Mouse (Mus musculus) frontal cortex, adult 2 months (tissue): ENCODE results near the gene Ccl9. TPM values are rescaled to one million over a fixed set of nuclear protein-coding genes. Genes with fewer than 3 reads are reported as not detected.
"Not testable (repeated sequence)": the region's sequence is repeated elsewhere in the genome, so short reads cannot be mapped to it uniquely, and the experiment has no call there.

Experiments
- DNase-seq, 2 experiments: peaks; one replicate each; pipeline ENCODE4 v3.0.0; 2022; ENCODE audit warnings: low spot score in 1 of 2; ENCODE audit errors: extremely low spot score in 1 of 2
- polyA plus RNA-seq: library from polyadenylated mRNA; depleted of rRNA; stranded (reverse); fragments of >200 nt; gene quantifications from 2 replicates; pipeline ENCODE4 v1.2.3, GENCODE M21; 2012

Ccl9 gene
- polyA plus RNA-seq, 1 experiment, result 1.8 TPM

GRCm38 (mm10) chr11:83581626-83582610 is 3.5 kb upstream of the Ccl9 start:
- DNase-seq, result no peak

DNA sequence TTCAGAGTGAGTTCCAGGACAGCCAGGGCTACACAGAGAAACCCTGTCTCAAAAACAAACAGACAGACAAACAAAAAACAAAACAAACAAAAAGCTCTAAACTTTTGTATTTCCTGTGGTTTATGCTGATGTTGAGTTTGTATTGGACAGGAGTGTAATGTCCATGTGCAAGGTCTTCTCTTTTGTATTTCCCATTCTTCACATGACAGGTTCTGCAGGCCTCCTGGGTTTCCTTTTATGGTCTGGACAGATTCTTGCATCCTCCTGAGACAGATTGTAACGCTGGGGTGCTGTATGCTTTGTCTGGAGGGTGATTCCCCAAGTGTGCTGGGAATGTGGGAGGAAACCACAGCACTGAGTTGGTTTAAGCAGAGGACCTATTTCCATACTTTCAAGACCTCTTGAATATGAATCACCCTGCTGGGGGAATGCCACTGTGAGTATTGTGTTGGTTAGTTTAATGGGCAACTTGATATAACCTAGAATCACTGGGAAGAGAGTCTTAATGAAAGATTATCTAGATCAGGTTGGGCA is 2.3 kb upstream of the Ccl9 start:
- DNase-seq, result no peak

DNA sequence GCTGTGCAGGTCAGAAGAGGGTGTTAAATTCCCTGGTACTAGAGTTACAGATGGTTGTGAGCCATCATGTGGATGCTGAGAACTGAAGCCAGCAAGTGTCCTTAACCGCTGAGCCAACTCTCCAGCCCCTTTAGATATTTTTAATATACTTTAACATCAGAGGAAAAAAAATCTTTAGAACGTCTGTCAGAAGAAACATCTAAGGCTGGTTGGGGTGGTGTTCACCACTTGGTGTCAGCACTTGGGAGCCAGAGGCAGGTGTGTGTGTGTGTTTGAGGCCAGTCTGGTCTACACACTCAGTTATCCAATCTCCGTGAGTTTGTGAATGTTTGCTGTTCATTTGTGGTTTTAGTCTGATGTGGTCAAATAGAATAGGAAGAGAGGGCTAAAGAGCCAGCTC is 563 bp upstream of the Ccl9 start:
- no peak for DNase-seq

DNA sequence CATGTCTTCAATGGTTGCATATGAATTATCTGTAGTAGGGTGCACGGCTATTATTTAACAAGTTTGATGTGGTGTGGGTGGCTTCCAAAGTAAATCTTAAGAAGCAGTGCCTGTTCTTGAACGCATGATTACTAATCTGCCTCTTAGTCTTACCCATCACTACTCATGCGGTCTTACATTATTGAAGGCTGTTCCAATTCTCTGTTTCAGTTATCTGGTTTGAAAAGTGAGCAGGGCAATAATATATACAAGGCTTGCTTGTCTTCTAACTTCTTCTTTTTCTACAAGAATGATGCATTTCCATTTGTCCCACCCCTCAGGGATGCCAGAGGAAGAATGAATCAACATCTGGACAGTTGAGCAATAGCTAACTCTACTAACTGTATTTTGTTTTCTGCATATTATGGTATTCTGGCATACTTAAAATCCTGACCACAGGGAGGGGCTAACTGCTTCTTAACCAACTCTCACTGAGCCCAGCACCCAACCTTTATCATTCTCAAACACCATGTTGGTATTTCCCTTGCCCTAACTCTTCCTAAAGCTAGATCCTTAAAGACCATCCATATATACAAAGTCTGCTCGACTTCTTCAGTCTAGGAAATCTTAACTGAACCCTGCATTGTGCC is 1.4 kb downstream of the Ccl9 start:
- no peak for DNase-seq

- no peak for DNase-seq
These were observed 5.6 kb downstream of the Ccl9 start for GRCm38 (mm10) chr11:83572834-83573233.

DNA sequence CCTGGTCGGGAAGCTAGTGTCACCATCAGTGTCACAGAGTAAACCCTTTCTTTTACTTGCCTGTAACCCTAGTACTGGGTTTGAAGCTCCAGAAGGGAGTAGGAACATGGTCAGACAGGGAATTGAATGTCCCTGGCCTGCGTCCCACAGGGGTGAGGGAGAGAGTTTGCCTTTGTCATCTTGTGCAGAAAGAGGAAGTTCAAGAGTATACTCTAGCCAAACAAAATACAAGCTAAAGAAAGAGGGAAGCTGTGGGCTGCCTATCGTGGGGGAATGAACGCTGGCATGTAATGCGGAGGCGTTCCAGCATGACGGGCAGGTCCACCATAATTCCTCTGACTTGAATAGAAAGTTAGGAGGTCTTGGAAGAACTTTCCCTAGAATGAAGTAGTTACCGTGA is 6.2 kb downstream of the Ccl9 start:
- peak in 1 of 2 experiments; percentile 7 for DNase-seq

- no peak for DNase-seq
These were observed 8.2 kb downstream of the Ccl9 start for GRCm38 (mm10) chr11:83570189-83570588.

DNA sequence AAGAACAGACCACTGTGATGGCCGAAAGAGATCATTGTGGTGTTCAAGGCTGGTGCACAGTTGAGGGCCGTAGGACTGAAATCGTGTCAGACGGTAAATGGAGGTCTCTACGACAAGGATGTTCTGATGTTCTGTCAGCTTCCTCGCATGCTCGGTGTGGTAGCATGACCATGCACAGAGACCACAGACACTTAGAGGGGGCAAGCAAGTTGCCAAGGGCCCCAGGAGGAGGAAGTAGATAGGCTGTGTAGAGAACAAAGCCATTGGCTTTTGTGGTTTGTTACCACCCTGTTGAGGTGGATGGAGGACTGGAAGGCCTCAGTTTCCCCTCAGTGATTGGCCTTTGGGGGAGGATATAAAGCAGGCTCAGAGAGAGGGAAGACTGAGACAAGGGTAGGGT is 9.2 kb downstream of the Ccl9 start:
- no peak for DNase-seq

DNA sequence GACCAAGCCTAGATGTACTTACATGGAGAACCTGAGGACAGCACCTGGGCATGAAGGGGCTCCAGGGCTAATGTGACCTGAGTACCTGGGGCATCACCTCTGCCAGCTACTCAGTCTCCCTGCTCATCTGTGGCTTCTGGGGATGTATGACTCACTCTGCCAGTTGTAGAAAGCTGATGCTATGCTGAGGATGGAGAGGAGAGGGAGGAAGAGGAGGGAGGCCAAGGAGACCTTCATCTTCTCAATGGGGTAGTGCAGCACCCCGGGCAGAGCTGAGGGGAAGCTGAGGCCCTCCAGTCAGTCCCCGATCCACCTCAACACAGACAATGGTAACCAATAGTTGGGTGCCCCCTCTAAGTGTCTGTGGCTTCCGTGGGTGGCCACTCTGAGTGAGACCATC is 9.7 kb downstream of the Ccl9 start:
- DNase-seq, result no peak

DNA sequence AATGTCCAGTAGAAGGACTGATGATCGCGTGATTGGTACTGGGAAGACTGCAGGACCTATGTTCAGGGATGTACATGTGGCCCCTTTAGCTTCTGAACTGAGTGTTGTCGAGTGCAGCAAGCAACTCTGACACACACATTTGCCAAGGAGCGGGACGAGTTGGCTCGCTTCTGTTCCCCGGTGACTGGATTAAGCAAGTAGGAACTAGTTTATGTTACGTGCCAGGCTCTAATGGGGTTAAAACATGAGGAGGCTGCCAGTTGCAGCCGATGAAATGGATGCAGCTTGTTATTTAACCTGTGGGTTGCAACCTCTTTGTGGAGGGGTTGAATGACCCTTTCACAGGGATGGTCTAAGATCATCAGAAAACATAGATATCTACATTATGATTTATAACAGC is 10.4 kb downstream of the Ccl9 start:
- no peak for DNase-seq

DNA sequence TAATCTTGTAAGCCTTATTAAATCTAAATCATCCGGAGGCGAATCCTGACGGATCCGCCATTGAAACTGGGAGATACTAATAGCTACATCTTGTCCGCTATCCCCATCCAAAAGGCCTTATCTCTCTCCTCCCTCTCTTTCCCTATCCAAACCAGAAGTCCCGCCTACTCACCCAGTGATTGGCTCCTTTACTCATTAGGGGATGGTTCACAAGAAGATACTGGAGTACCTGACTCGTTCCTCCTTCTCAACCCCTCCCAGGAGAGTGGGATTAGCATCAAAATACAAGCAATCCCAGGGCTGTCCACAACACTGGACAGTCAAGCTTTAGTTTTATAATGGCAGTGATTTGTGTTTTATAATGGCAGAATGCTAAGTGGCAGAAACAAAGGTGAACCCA is 11.1 kb downstream of the Ccl9 start:
- DNase-seq, result no peak

- DNase-seq, result no peak
These were observed 11.8 kb downstream of the Ccl9 start for GRCm38 (mm10) chr11:83566617-83567016.

DNA sequence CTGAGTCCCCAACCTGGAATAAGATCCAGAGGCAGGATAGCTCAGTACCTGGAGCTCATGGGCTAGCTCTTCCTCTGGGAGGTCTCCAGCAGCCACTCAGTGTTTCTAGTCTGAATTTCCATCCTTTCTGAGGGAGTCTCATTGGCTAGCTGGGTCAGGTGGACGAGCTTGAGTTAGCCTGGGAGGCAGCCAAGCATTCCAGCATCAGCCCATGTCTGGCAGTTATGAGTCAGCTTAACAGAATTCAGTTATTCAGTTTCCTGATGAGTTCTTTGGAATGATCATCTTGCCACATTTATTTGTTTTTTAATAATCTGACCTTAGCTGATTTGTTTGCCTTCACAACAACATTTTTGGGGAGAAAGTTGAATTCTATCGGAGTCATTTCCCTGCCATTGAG is 14.7 kb downstream of the Ccl9 start:
- DNase-seq, result peak; percentile 8 to 56

DNA sequence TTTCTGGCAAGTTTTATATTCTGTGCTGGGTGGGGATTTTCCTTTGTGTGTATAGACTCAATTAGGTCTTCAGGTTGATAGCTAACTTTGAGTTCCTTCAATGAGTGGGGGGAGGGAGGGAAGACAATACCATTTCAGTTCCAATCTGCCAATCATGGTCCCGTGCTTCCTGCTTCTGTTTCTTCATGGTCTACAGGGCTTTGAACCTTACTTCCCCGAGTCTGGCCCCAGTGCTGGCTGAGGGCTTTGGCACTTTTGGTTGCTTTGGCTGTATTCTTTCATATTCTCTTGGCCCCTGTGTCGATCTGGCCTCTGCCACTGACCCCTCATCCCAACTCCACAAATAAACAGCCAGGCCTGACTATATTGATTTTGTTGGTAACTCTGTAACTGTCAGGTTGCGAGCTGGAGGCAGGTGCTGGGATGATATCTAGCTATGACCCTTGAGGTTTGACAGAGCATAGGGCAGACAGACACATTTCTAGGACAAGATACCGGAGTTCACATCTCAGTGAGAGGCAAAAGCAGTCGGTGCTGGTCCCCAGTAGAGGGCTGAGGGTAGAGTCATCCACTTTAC is 16.0 kb downstream of the Ccl9 start:
- DNase-seq, result no peak

- DNase-seq, result no peak
These were observed 18.0 kb downstream of the Ccl9 start for GRCm38 (mm10) chr11:83560405-83560804.

GRCm38 (mm10) chr11:83557074-83557473 is 21.4 kb downstream of the Ccl9 start:
- DNase-seq, result no peak

DNA sequence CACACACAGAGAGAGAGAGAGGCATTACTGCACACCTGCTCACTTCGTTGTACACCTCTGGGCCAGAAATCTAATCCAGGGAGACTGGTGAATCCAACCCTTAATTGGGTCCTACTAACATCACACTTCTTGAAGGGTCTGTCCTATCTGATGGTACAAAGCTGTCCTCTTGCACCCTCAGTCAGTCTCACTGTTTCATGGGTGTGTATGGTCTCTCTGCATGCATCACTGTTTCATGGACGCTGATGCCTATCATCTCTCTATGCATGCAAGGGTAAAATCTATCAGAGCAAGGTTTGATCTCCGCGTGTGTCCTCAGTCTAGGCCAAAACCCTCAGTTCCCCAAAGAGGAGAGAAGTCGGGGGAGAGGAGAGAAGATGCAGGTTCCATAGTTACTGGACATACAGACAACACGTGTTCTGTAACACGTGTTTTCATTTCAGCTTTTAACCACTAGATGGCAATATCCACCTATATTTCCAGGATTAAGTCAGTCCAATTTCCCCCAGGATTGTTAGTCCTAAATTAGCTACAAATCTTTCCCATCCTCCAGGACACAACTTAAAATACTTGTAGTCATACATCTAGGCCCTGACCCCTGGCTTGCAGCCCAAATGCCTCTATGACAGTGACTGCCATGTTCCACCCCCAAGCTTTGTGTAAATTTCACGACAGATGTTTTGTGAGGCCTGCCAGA is 22.2 kb downstream of the Ccl9 start:
- DNase-seq, result peak; percentile 18 to 87

- no peak for DNase-seq
These were observed 26.8 kb downstream of the Ccl9 start for GRCm38 (mm10) chr11:83551668-83552067.

GRCm38 (mm10) chr11:83551037-83551436 is 27.4 kb downstream of the Ccl9 start:
- not testable (repeated sequence) for DNase-seq

GRCm38 (mm10) chr11:83550186-83550632 is 28.2 kb downstream of the Ccl9 start:
- DNase-seq, result no peak

DNA sequence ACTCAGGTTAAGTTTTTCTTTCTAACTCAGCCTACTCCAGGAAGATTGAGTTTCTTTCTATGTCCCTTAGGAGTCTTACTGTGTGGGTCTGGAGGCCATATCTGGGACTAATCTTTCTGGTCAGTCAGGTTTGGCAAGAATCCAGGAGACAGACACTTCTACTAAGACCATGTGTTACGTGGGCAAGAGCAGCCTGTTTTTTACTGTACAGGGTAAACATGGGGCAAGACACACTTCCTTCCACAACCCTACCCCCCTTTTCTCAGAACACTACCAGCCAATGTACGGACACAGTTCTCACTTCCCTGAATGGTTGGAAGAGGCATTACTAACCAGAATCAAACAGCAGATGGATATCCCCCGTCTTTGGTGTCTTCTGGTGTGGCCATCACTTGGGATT is 34.2 kb downstream of the Ccl9 start:
- DNase-seq, result no peak
